ENCODE assay signal across 8 mouse cellular contexts in genomic region chr5:148453776-148454175, GRCm38 (mm10). TPM values are rescaled to one million over a fixed set of nuclear protein-coding genes. Genes with fewer than 3 reads are reported as not detected.
DNase-seq lines count a peak whose midpoint lies in the region; ATAC-seq lines count a peak whose summit lies in the region.
"Had no signal": no experiment of that assay in that cellular context is flagged by ENCODE, and none has a peak within 500 bp of the region (broad histone marks: within the 10 kb centered on the region; RNA-seq: fewer than 3 reads in every experiment).

No protein-coding gene starts in this region.

- DNase-seq in cerebellum, postnatal 14 days = peak; percentile 66 to 72
- peak; percentile 20 to 32 for DNase-seq in frontal cortex, postnatal 10 days (ENCODE audit: low spot score in 2 of 2)
- DNase-seq in layer of hippocampus, postnatal 36 days = peak; percentile 69 to 71
- DNase-seq in right cerebral cortex, adult 2 months (ENCODE audit: low spot score in 2 of 2) = peak; percentile 66
- DNase-seq in urinary bladder, postnatal 14 days (ENCODE audit: low spot score) = no peak

- ATAC-seq in monocyte, adult 5-6 weeks (replicated peaks; ENCODE audit: insufficient number of reproducible peaks, low FRiP score, low TSS enrichment, poor library complexity, severe bottlenecking) = no peak
- no peak for ATAC-seq in granulocyte monocyte progenitor cell, adult 5-6 weeks (replicated peaks; ENCODE audit: poor library complexity, severe bottlenecking)
- ATAC-seq: Patski had no signal

RNA-seq across cellular contexts. Expression of gene Slc7a1, which starts 54.1 kb away (rescaled TPM):
- total RNA-seq in layer of hippocampus, postnatal 36 days (2021) = 10 to 100 TPM; 24.2 to 25.9 TPM
- total RNA-seq in monocyte, adult 5-6 weeks (2017) = 18.7 to 39.0 TPM (median 26.6 TPM) in 3 replicates
- total RNA-seq in granulocyte monocyte progenitor cell, adult 5-6 weeks (2014; fragmentation: Nextera tagmentation) = 25.1 and 39.0 TPM in 2 replicates
- 20.8 and 23.1 TPM in 2 replicates for total RNA-seq in granulocyte monocyte progenitor cell, adult 5-6 weeks (2017)
